Mouse (Mus musculus): ENCODE measurements around the gene Vmn2r71. TPM values are rescaled to one million over a fixed set of nuclear protein-coding genes. Genes with fewer than 3 reads are reported as not detected.

Gene Vmn2r71
- polyA plus RNA-seq (2015; fragmentation: Nextera tagmentation; extraction: Ambion mirVana) = not detected in 2 replicates

DNA sequence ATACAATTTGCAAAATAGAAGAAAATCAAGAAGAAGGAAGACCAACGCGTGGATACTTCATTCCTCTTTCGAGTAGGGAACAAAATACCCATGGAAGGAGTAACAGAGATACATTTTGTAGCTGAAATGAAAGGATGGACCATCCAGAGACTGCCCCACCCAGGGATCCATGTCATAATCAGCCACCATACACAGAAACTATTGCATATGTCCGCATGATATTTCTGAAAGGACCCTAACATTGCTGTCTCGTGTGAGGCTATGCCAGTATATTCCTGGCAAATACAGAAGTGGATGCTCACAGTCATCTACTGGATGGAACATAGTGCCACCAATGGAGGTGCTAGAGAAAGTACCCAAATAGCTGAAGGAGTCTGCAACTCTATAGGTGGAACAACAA, at the start of gene Vmn2r71:
TSS of gene Vmn2r71 (plus strand) at position 301 of the 400 bp plus-strand sequence.
- ATAC-seq (replicated peaks; ENCODE audit: low FRiP score) = no peak
- Histone ChIP-seq H3K4me2 (no peak within 1 kb of the TSS), H3K9ac (no peak within 1 kb of the TSS), H3K27ac (no peak within 1 kb of the TSS), H3K27me3 (no peaks in the 10 kb centered on the region), H3K9me3 (replicated peaks) (no peaks in the 10 kb centered on the region), H3K36me3 (no peaks in the 10 kb centered on the region), H3K4me1 (no peaks in the 10 kb centered on the region), H3K4me3 (replicated peaks) (no peak within 1 kb of the TSS)
- WGBS = 83% methylated on average over 5 of the region's 5 CpGs

GRCm38 (mm10) chr7:85542108-85542507, 20.8 kb upstream of the Vmn2r71 start:
- H3K4me1 ChIP-seq = no peaks in the 10 kb centered on the region
- H3K27me3 ChIP-seq = no peaks in the 10 kb centered on the region
- H3K36me3 ChIP-seq = no peaks in the 10 kb centered on the region
- H3K4me3 ChIP-seq (replicated peaks) = no peak overlapping the region
- H3K9ac ChIP-seq = no peak overlapping the region
- WGBS = 93% methylated on average over 2 of the region's 2 CpGs
- H3K27ac ChIP-seq = no peak overlapping the region
- ATAC-seq (replicated peaks; ENCODE audit: low FRiP score) = no peak
- H3K9me3 ChIP-seq (replicated peaks) = peaks cover 8% of the 10 kb centered on the region; the same call in 1 of the 2 replicates
- no peak overlapping the region for H3K4me2 ChIP-seq

DNA sequence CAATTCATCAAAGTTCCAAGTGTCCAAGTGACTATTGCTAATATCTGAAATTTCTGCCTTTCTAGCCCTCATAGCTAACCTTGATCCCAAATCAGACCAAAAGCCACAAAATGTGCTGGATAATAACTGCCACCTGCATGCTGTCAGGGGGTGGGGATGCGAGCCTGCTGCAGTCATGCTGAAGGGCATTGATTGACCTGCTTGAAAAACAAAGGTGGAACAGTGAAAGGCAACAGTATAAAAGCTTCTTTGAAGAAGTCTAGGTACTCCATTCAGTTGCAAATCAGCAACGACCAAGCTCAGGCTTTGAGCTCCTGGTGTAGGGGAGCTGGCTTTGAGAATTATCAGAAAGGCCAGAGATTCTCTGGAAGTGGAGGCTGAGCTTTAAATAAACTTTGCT, 19.8 kb upstream of the Vmn2r71 start:
- 66% methylated on average over 2 of the region's 2 CpGs for WGBS
- H3K36me3 ChIP-seq = no peaks in the 10 kb centered on the region
- H3K27ac ChIP-seq = no peak overlapping the region
- H3K4me3 ChIP-seq (replicated peaks) = no peak overlapping the region
- H3K27me3 ChIP-seq = no peaks in the 10 kb centered on the region
- peaks cover 8% of the 10 kb centered on the region; the same call in 1 of the 2 replicates for H3K9me3 ChIP-seq (replicated peaks)
- H3K9ac ChIP-seq = no peak overlapping the region
- no peaks in the 10 kb centered on the region for H3K4me1 ChIP-seq
- H3K4me2 ChIP-seq = no peak overlapping the region
- ATAC-seq (replicated peaks; ENCODE audit: low FRiP score) = no peak

- Histone ChIP-seq H3K9ac (no peak within 1 kb of the TSS), H3K36me3 (no peaks in the 10 kb centered on the region), H3K9me3 (replicated peaks) (no peaks in the 10 kb centered on the region), H3K27me3 (no peaks in the 10 kb centered on the region), H3K4me3 (replicated peaks) (no peak within 1 kb of the TSS), H3K4me2 (no peak within 1 kb of the TSS), H3K27ac (no peak within 1 kb of the TSS), H3K4me1 (no peaks in the 10 kb centered on the region)
- ATAC-seq (replicated peaks; ENCODE audit: low FRiP score) = no peak
- 87% methylated on average over 2 of the region's 2 CpGs for WGBS
Measured at GRCm38 (mm10) chr7:85569092-85569491, 6.2 kb downstream of the Vmn2r71 start, which contains the start of gene Vmn2r70. TSS of gene Vmn2r70 (minus strand) at chr7:85569192.

Other genes starting within 250 kb of the Vmn2r71 start
- not detected in 2 replicates for gene Vmn2r69, start 147.2 kb upstream of the Vmn2r71 start, polyA plus RNA-seq (2015; fragmentation: Nextera tagmentation; extraction: Ambion mirVana)
- gene Vmn2r70, start 6.1 kb downstream of the Vmn2r71 start, polyA plus RNA-seq (2015; fragmentation: Nextera tagmentation; extraction: Ambion mirVana) = not detected in 2 replicates
- not detected in 2 replicates for gene Vmn2r72, start 192.0 kb downstream of the Vmn2r71 start, polyA plus RNA-seq (2015; fragmentation: Nextera tagmentation; extraction: Ambion mirVana)

Data from kidney, embryonic 15.5 days (tissue).